Mouse (Mus musculus) effector memory CD4-positive, alpha-beta T cell, adult 7 months (primary cell): ENCODE measurements around the gene Faf2. TPM values are rescaled to one million over a fixed set of nuclear protein-coding genes. Genes with fewer than 3 reads are reported as not detected.

Experiments used
- polyA plus RNA-seq: library from polyadenylated mRNA; unstranded; fragments of 100-300 nt; shearing (Covaris generic); gene quantifications from one replicate; pipeline ENCODE4 v1.2.1, GENCODE M21; 2017

The Faf2 gene
- 76.6 TPM for polyA plus RNA-seq

DNA sequence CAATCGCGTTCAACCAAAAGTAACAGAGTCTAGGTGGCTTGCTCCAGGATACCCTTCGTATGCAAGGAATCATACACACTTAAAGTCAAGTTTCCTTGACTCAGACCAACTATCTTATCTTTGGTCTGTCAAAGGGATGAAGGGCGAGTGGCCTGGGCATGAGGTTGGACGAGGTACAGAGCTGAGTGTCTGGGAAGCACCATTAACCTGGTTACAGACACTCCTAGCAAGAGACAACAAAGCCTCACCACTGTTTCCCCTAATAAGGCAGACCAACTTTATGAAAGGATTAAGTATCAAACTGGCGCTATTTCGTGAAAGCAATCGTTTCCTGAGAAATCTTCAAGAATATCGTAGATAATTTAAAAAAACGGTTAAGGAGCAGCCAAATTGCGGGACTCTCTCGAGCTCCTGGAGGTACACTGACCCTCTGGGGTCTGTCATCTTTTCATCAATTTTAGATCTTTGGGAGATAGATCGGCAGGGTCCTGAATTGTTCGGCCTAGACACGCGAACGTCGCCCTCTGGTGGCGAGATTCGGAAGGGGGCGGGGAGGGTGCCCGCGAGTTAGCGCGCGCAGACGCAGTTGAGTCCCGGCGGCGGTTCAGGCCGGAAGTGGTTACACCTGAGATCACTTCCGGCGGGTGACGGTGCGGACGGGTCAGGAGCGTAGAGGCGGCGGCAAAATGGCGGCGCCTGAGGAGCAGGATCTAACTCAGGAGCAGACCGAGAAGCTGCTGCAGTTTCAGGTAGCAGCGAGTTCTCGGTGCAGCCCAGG is at the start of gene Faf2:
Faf2 (plus strand) TSS at position 630 of the 778 bp plus-strand sequence.

DNA sequence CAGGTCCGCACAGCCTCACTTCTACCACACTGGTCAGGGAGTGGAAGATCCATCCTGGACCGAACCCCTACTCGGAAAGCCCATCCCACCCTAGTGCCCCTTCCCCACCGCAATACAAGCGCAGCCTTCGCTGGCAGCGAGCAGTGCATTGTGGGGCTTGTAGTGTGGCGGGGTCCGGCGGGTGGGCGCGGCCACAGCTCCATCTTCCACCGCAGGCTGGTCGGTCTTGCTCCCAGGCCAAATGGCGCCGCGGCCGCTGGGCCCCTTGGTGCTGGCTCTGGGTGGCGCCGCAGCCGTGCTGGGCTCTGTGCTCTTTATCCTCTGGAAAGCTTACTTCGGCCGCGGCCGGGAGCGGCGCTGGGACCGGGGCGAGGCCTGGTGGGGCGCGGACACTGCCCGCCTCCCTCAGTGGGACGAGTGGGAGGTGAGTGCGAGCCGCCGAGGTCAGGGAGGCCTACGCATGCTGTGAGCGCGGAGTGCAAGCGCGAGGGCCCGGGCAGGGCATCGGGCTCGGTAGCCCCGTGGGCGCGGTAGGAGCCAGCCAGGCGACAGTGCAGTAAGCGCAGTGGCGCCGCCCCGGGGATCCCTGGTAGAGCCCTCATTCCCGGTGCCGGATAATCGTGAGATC is 46.6 kb upstream of the Faf2 start, which contains the start of gene Arl10:
Arl10 (plus strand) TSS at position 162 of the 628 bp plus-strand sequence.

DNA sequence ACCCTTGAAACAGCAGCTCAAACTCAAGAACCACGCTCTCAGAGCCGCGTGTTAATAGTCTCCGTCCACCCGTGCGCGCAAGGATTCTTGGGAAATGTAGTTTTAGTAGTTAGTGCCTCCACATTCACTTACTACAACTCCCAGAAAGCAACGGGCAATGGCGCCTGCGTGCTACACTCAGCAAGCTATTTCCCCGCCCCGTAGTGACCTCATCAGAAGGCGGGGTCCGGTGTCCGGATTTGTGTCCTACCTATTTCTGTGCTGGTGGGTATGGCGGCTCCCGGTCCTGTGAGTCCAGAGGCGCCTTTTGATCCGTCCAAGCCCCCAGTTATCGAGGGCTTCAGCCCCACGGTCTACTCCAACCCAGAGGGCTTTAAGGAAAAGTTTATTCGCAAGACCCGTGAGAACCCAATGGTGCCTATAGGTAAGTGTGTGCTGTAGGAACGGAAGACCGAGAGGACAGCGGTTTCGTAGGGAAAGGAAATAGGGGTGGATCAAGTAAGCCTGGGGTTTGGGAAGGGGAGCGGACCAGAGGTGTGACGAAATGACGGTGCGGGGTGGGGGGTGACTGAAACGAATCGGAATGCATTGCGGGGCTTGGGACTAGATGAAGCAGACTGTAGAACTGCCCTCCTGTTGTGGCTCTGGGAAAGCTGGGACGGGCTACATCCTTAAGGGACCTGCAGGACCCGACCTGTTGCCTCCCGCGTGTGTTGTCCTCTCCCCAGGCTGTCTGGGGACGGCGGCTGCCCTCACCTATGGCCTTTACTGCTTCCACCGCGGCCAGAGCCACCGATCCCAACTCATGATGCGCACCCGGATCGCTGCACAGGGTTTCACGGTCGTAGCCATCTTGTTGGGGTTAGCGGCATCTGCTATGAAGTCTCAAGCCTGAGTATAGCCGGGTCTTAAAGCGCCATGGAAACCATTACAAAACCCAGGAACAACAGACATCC is 31.3 kb upstream of the Faf2 start, which contains the start of the genes Nop16 and Higd2a:
Nop16 (minus strand) TSS at position 95 of the 956 bp plus-strand sequence.
Higd2a (plus strand) TSS at position 212 of the 956 bp plus-strand sequence.

DNA sequence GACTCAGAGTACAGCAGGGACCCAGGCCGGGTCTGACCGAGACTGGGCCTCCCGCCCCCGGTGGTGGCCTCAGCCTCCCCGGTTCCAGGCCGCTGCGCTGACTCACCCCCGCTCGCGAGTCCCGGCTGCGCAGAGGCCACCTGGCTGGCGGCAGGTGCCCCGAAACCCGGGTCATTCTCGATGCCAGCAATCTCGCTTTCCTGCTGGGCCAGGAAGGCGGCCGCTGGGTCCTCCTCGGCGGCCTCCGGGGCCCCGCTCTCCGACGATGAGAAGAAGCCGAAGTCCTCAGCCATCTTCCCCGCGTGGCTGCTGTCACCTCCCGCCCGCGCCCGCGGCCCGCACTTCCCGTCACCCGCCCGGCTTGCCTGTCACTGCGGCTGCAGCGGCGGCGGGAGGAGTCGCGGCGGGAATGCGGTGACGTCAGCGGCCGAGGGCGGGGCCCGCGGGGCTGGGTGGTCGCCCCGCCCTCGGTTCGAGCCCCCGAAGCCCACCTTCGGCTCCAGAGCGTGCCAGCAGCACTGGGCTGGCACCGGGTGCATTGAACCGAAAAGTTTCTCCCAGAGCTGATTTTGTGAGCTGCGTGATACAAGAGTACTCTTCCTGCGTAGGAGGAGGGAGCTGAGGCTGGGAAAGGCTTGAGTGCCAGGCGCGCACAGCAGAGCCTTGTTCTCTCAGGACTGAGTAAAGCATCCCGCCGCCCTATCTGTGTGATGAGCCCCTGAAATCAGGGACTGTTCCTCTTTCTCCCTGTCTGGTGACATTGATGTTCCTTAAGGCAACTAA is 10.4 kb upstream of the Faf2 start, which contains the start of gene Cltb:
Cltb (minus strand) TSS at position 373 of the 783 bp plus-strand sequence.

DNA sequence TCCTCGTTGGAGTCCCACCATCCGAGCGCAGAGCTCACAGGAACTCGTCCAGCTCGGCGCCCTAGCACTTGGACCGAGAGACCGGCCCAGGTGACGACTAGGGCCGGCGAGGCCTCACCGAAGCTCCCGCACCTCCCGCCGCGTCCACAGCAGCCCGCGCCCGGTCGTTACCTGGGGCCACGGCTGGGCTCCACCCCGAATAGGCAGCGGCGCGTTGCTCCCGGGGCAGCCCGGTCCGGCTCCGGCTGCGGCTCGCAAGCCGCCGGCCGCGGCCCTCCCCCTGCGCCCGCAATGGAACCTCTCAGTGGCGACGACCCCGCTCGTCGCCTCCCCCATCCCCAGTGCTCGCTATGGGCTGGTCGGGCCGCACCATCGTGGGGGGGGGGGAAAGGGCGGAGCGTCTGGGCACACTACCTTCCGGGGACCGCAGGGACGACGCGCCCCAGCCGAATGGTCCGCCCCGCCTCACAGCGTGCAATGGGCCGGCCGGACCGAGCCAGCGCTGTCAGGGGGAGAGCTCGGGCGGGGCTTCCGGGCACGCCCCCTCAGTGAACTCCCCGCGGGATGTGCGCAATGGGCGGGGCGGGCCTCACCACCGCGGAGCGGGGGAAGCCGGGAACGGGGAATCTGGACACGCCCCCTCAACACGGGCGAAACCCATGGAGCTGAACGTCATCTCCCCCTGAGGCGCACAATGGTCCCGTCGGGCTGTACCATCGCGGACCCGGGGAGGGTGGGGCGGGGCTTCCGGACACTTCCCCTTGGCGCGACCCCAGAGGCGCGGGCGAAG is 72.2 kb downstream of the Faf2 start, which contains the start of gene Rnf44:
Rnf44 (minus strand) TSS at position 350 of the 790 bp plus-strand sequence.

DNA sequence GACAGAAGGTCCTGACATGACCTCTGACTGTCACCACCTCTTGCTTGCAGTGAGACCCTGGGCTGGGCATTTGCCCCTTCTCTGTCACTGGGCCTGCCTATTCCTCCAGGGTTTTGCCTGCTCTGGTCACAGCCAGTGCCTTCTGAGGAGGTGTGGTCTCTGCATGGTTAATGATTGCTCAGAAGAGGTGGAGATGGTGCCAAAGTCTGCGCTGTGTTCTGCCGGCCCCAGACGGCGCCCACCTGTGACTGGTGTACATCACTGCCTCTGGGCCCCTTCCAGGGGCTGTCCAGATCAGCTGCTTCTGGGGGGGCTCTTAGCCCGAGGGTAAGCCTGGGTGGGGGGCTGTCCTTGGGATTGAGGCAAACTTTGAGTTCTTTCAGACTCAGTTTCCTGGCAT is 79.7 kb downstream of the Faf2 start, which contains the start of gene Cdhr2:
Cdhr2 (plus strand) TSS at position 219 of the 400 bp plus-strand sequence.

Other genes with a start within 250 kb of the Faf2 start
- 24.8 TPM for gene Thoc3, start 152.9 kb upstream of the Faf2 start, polyA plus RNA-seq
- 41.7 TPM for gene Simc1, start 118.0 kb upstream of the Faf2 start, polyA plus RNA-seq
- gene 4833439L19Rik, start 56.3 kb upstream of the Faf2 start, polyA plus RNA-seq, result 72.7 TPM
- 1.8 TPM for gene Arl10, start 46.8 kb upstream of the Faf2 start, polyA plus RNA-seq
- gene Nop16, start 31.7 kb upstream of the Faf2 start, polyA plus RNA-seq, result 26.2 TPM
- gene Higd2a, start 31.6 kb upstream of the Faf2 start, polyA plus RNA-seq, result 138 TPM
- gene Cltb, start 10.4 kb upstream of the Faf2 start, polyA plus RNA-seq, result 80.2 TPM
- gene Rnf44, start 72.1 kb downstream of the Faf2 start, polyA plus RNA-seq, result 90.4 TPM
- 0.12 TPM for gene Cdhr2, start 79.7 kb downstream of the Faf2 start, polyA plus RNA-seq
- not detected for gene Gprin1, start 128.1 kb downstream of the Faf2 start, polyA plus RNA-seq
- gene Sncb, start 144.8 kb downstream of the Faf2 start, polyA plus RNA-seq, result 0.57 TPM
- gene Eif4e1b, start 162.2 kb downstream of the Faf2 start, polyA plus RNA-seq, result not detected
- 6.1 TPM for gene Tspan17, start 167.6 kb downstream of the Faf2 start, polyA plus RNA-seq